Mouse (Mus musculus) midbrain, embryonic 16.5 days (tissue): ENCODE measurements at regions not wholly inside any gene's neighbourhood (a gene's known extent, or its start where the extent isn't known, plus 50 kb on each side); places are given as distances from the start of the nearest gene placed in this dataset.
A peak's percentile ranks its signal among the peaks of the same experiment; 100 is the strongest.

ENCODE experiments used
- ATAC-seq: fragments of 200-750 bp; cut with Nextera tagmentation; 2 replicates; pipeline ENCODE4 v1.8.0; 2017; ENCODE audit warnings: moderate TSS enrichment
- H3K27ac ChIP-seq: fragments of 300-500 bp; sonication (generic); 2 replicates; pipeline ENCODE4 v1.5.1; 2014; ENCODE audit warnings: mild to moderate bottlenecking, low read length, mixed read lengths
- H3K27me3 ChIP-seq: fragments of 300-500 bp; sonication (generic); 2 replicates; pipeline ENCODE4 v1.6.1; 2014; ENCODE audit warnings: low read depth, low read length, mixed read lengths; ENCODE audit not compliant: control insufficient read depth, insufficient read depth
- H3K36me3 ChIP-seq: fragments of 300-500 bp; sonication (generic); 2 replicates; pipeline ENCODE4 v1.6.1; 2014; ENCODE audit warnings: mild to moderate bottlenecking, low read length, moderate library complexity, mixed read lengths; ENCODE audit not compliant: control insufficient read depth, insufficient read depth
- H3K4me1 ChIP-seq: fragments of 300-500 bp; sonication (generic); 2 replicates; pipeline ENCODE4 v1.6.1; 2014; ENCODE audit warnings: mild to moderate bottlenecking, low read length, mixed read lengths; ENCODE audit not compliant: control insufficient read depth, insufficient read depth
- H3K4me2 ChIP-seq: fragments of 300-500 bp; sonication (generic); 2 replicates; pipeline ENCODE4 v1.6.1; 2014; ENCODE audit warnings: mild to moderate bottlenecking, low read length, mixed read lengths
- H3K4me3 ChIP-seq: fragments of 300-500 bp; sonication (generic); 2 replicates; pipeline ENCODE4 v1.5.1; 2014; ENCODE audit warnings: low read depth, mild to moderate bottlenecking, low read length, moderate library complexity, mixed read lengths
- H3K9ac ChIP-seq: fragments of 300-500 bp; sonication (generic); 2 replicates; pipeline ENCODE4 v1.6.1; 2014; ENCODE audit warnings: low read depth, low read length, mixed read lengths
- H3K9me3 ChIP-seq: fragments of 300-500 bp; sonication (generic); replicated peaks from 2 replicates; pipeline ENCODE4 v1.6.1; 2014; ENCODE audit warnings: mild to moderate bottlenecking, low read length, mixed read lengths; ENCODE audit not compliant: control insufficient read depth, poor library complexity, severe bottlenecking
- WGBS: fragments of 180-500 bp; shearing (Covaris S2); extraction: QIAGEN DNeasy Blood & Tissue Kit; methylation state at CpG from one replicate; pipeline ENCODE4 v1.1.7; 2014; 5-methylcytosine and 5-hydroxymethylcytosine counted together

GRCm38 (mm10) chr13:99577686-99578085 is 61.3 kb upstream of the Map1b start:
- Histone ChIP-seq H3K27ac (no peak overlapping the region), H3K4me1 (peaks cover 9% of the 10 kb centered on the region; the same call in 1 of the 2 replicates), H3K4me2 (no peak overlapping the region), H3K4me3 (no peak overlapping the region), H3K9ac (no peak overlapping the region), H3K9me3 (no peaks in the 10 kb centered on the region), H3K36me3 (no peaks in the 10 kb centered on the region), H3K27me3 (no peaks in the 10 kb centered on the region)
- peak; percentile 73; the same call in 1 of the 2 replicates for ATAC-seq
- WGBS = 66% methylated on average over 4 of the region's 4 CpGs

DNA sequence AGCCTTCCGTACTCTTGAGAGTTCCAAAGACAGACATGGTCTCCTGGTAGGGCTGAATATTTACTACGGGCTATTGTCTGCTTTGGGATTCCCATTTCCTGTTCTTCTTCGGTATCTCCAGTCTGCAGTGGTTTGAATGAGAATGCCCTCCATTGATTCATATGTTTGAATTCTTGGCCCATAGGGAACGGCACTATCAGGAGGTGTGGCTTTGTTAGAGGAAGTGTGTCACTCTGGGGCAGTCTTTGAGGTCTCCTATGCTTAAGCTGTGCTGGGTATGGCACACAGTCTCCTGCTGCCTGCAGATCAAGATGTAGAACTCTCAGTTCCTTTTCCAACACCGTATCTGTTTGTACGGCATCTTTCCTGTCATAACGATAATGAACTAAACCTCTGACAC is 56.7 kb upstream of the Map1b start:
- Histone ChIP-seq H3K4me2 (no peak overlapping the region), H3K9me3 (no peaks in the 10 kb centered on the region), H3K9ac (no peak overlapping the region), H3K27ac (no peak overlapping the region), H3K4me1 (0 out of 2 replicates have a peak, but pooled peaks cover 2% of the 10 kb centered on the region), H3K36me3 (no peaks in the 10 kb centered on the region), H3K27me3 (no peaks in the 10 kb centered on the region), H3K4me3 (no peak overlapping the region)
- WGBS = 90% methylated on average over 7 of the region's 7 CpGs
- ATAC-seq = no peak

- 88% methylated on average over 5 of the region's 5 CpGs for WGBS
Observed at GRCm38 (mm10) chr13:99572381-99572780, 56.0 kb upstream of the Map1b start.

More at GRCm38 (mm10) chr13:99572381-99572780, 56.0 kb upstream of the Map1b start:
- no peak overlapping the region for H3K4me2 ChIP-seq
- H3K4me3 ChIP-seq = no peak overlapping the region
- no peak for ATAC-seq
- no peaks in the 10 kb centered on the region for H3K27me3 ChIP-seq
- H3K36me3 ChIP-seq = no peaks in the 10 kb centered on the region
- no peaks in the 10 kb centered on the region for H3K4me1 ChIP-seq
- no peak overlapping the region for H3K9ac ChIP-seq
- H3K9me3 ChIP-seq = no peaks in the 10 kb centered on the region
- H3K27ac ChIP-seq = no peak overlapping the region
